Mouse (Mus musculus): ENCODE results near the gene Daam2. TPM values are rescaled to one million over a fixed set of nuclear protein-coding genes. Genes with fewer than 3 reads are reported as not detected.

Daam2 gene
- polyA plus RNA-seq, 1 experiment from 2014 or later = 2.0 TPM

- Histone ChIP-seq H3K27ac (replicated peaks) (0 out of 2 replicates have a peak overlapping the region, but pooled peaks have one; percentile 37), H3K4me1 (peaks cover 29% of the 10 kb centered on the region), H3K4me3 (peak overlapping the region; percentile 58), H3K27me3 (no peaks in the 10 kb centered on the region), H3K9me3 (no peaks in the 10 kb centered on the region), H3K9ac (replicated peaks) (peak overlapping the region; percentile 10; the same call in 1 of the 2 replicates), H3K4me2 (replicated peaks) (peak overlapping the region; percentile 90), H3K36me3 (no peaks in the 10 kb centered on the region)
- ATAC-seq (replicated peaks) = peak; percentile 33
- WGBS = 16% methylated on average over 9 of the region's 9 CpGs
Observed at GRCm38 (mm10) chr17:49427631-49428238, 136.4 kb downstream of the Daam2 start.

- H3K9ac ChIP-seq (replicated peaks) = no peak overlapping the region
- no peak overlapping the region for H3K4me3 ChIP-seq
- 74% methylated on average over 3 of the region's 3 CpGs for WGBS
- peaks cover 10% of the 10 kb centered on the region for H3K4me1 ChIP-seq
- no peaks in the 10 kb centered on the region for H3K36me3 ChIP-seq
- ATAC-seq (replicated peaks) = no peak
- no peak overlapping the region for H3K27ac ChIP-seq (replicated peaks)
- H3K27me3 ChIP-seq = no peaks in the 10 kb centered on the region
- no peak overlapping the region for H3K4me2 ChIP-seq (replicated peaks)
- no peaks in the 10 kb centered on the region for H3K9me3 ChIP-seq
Observed at GRCm38 (mm10) chr17:49423872-49424271, 140.3 kb downstream of the Daam2 start.

GRCm38 (mm10) chr17:49423067-49423325 is 141.1 kb downstream of the Daam2 start:
- no peak overlapping the region for H3K4me2 ChIP-seq (replicated peaks)
- no peak overlapping the region for H3K27ac ChIP-seq (replicated peaks)
- H3K9ac ChIP-seq (replicated peaks) = no peak overlapping the region
- peaks cover 5% of the 10 kb centered on the region; the same call in 1 of the 2 replicates for H3K4me1 ChIP-seq
- H3K4me3 ChIP-seq = no peak overlapping the region
- ATAC-seq (replicated peaks) = no peak
- no peaks in the 10 kb centered on the region for H3K9me3 ChIP-seq
- no peaks in the 10 kb centered on the region for H3K36me3 ChIP-seq
- WGBS = 91% methylated on average over 2 of the region's 2 CpGs
- no peaks in the 10 kb centered on the region for H3K27me3 ChIP-seq

GRCm38 (mm10) chr17:49422286-49423066 is 141.7 kb downstream of the Daam2 start:
- ATAC-seq (replicated peaks) = no peak
- no peak overlapping the region for H3K27ac ChIP-seq (replicated peaks)
- WGBS = 81% methylated on average over 3 of the region's 3 CpGs
- H3K4me3 ChIP-seq = no peak overlapping the region
- H3K4me2 ChIP-seq (replicated peaks) = no peak overlapping the region
- H3K36me3 ChIP-seq = no peaks in the 10 kb centered on the region
- H3K9me3 ChIP-seq = no peaks in the 10 kb centered on the region
- no peak overlapping the region for H3K9ac ChIP-seq (replicated peaks)
- no peaks in the 10 kb centered on the region for H3K4me1 ChIP-seq
- H3K27me3 ChIP-seq = no peaks in the 10 kb centered on the region

GRCm38 (mm10) chr17:49419813-49420212 is 144.3 kb downstream of the Daam2 start:
- ATAC-seq (replicated peaks) = no peak
- WGBS = 73% methylated on average over 6 of the region's 6 CpGs
- Histone ChIP-seq H3K4me3 (no peak overlapping the region), H3K9me3 (no peaks in the 10 kb centered on the region), H3K4me1 (no peaks in the 10 kb centered on the region), H3K27me3 (no peaks in the 10 kb centered on the region), H3K9ac (replicated peaks) (no peak overlapping the region), H3K27ac (replicated peaks) (no peak overlapping the region), H3K4me2 (replicated peaks) (no peak overlapping the region), H3K36me3 (no peaks in the 10 kb centered on the region)

GRCm38 (mm10) chr17:49416228-49416627 is 147.9 kb downstream of the Daam2 start:
- no peaks in the 10 kb centered on the region for H3K4me1 ChIP-seq
- WGBS = 67% methylated on average over 3 of the region's 3 CpGs
- H3K27me3 ChIP-seq = no peaks in the 10 kb centered on the region
- H3K9me3 ChIP-seq = no peaks in the 10 kb centered on the region
- H3K4me2 ChIP-seq (replicated peaks) = no peak overlapping the region
- no peak overlapping the region for H3K4me3 ChIP-seq
- no peak overlapping the region for H3K9ac ChIP-seq (replicated peaks)
- H3K27ac ChIP-seq (replicated peaks) = no peak overlapping the region
- ATAC-seq (replicated peaks) = no peak
- H3K36me3 ChIP-seq = no peaks in the 10 kb centered on the region

GRCm38 (mm10) chr17:49413554-49413953 is 150.6 kb downstream of the Daam2 start:
- WGBS = 42% methylated on average over 3 of the region's 3 CpGs
- Histone ChIP-seq H3K27me3 (no peaks in the 10 kb centered on the region), H3K4me3 (no peak overlapping the region), H3K4me2 (replicated peaks) (no peak overlapping the region), H3K4me1 (no peaks in the 10 kb centered on the region), H3K9ac (replicated peaks) (no peak overlapping the region), H3K27ac (replicated peaks) (no peak overlapping the region), H3K36me3 (no peaks in the 10 kb centered on the region), H3K9me3 (no peaks in the 10 kb centered on the region)
- no peak for ATAC-seq (replicated peaks)

GRCm38 (mm10) chr17:49412974-49413373 is 151.2 kb downstream of the Daam2 start:
- Histone ChIP-seq H3K4me1 (no peaks in the 10 kb centered on the region), H3K4me2 (replicated peaks) (no peak overlapping the region), H3K9ac (replicated peaks) (no peak overlapping the region), H3K9me3 (no peaks in the 10 kb centered on the region), H3K36me3 (no peaks in the 10 kb centered on the region), H3K27me3 (no peaks in the 10 kb centered on the region), H3K4me3 (no peak overlapping the region), H3K27ac (replicated peaks) (no peak overlapping the region)
- no peak for ATAC-seq (replicated peaks)
- 73% methylated on average over 5 of the region's 5 CpGs for WGBS

Other genes with a start within 250 kb of the Daam2 start
- 3.0 and 4.1 TPM in 2 replicates for gene Mocs1, start 136.0 kb downstream of the Daam2 start, polyA plus RNA-seq (2015; fragmentation: Nextera tagmentation; extraction: Ambion mirVana)
- 1.7 and 2.1 TPM in 2 replicates for gene Kif6, start 50.8 kb upstream of the Daam2 start, polyA plus RNA-seq (2015; fragmentation: Nextera tagmentation; extraction: Ambion mirVana)

All from forebrain, embryonic 15.5 days (tissue).